Mouse (Mus musculus) CH12.LX (cell line): ENCODE measurements around the gene Cd69. TPM values are rescaled to one million over a fixed set of nuclear protein-coding genes. Genes with fewer than 3 reads are reported as not detected.

ENCODE experiments used
- DNase-seq: peaks from one replicate; pipeline ENCODE4 v3.0.0-alpha.2; 2013; ENCODE audit errors: extremely low read depth
- H3K27ac ChIP-seq: 2 replicates; pipeline ENCODE4 v1.5.1; 2012; ENCODE audit warnings: low read depth, mild to moderate bottlenecking, control low read depth, moderate library complexity; ENCODE audit not compliant: insufficient read depth
- H3K27me3 ChIP-seq: replicated peaks from 2 replicates; pipeline ENCODE3; 2012; ENCODE audit warnings: inconsistent platforms
- H3K36me3 ChIP-seq, 2 experiments: replicated peaks in 1 of 2; 2 replicates each; pipeline versions ENCODE3 to v1.6.1; 2012; ENCODE audit warnings: inconsistent platforms in 1 of 2, low read length in 1 of 2, mild to moderate bottlenecking in 1 of 2, mixed read lengths in 1 of 2, moderate library complexity in 1 of 2; ENCODE audit not compliant: control insufficient read depth in 1 of 2, insufficient read depth in 1 of 2
- H3K4me1 ChIP-seq, 2 experiments: 2 replicates each; pipeline ENCODE4 v1.6.1; 2012; ENCODE audit warnings: inconsistent platforms in 1 of 2, moderate library complexity in 1 of 2; ENCODE audit not compliant: insufficient read depth in 2 of 2, control insufficient read depth in 1 of 2
- H3K4me2 ChIP-seq: 2 replicates; pipeline ENCODE4 v1.6.1; 2012; ENCODE audit warnings: low read depth, mild to moderate bottlenecking, control low read depth; ENCODE audit not compliant: poor library complexity, insufficient read depth, severe bottlenecking
- H3K4me3 ChIP-seq, 3 experiments: fragments of 150-350 bp in 1 of 3; sonication (generic) in 1 of 3; replicated peaks in 1 of 3; 2 replicates each; pipeline versions ENCODE3 to v1.5.1; 2011 to 2012; ENCODE audit warnings: low read depth in 2 of 3, low read length in 2 of 3, mild to moderate bottlenecking in 2 of 3, moderate library complexity in 2 of 3, control low read depth in 1 of 3, improper control_type of control experiment in 1 of 3, inconsistent platforms in 1 of 3, mixed read lengths in 1 of 3; ENCODE audit not compliant: poor library complexity in 1 of 3
- H3K79me2 ChIP-seq: replicated peaks from 2 replicates; pipeline ENCODE4 v1.6.1; 2012; ENCODE audit warnings: mild to moderate bottlenecking, moderate library complexity; ENCODE audit not compliant: control insufficient read depth, poor library complexity, insufficient read depth, severe bottlenecking; ENCODE audit errors: extremely low read depth
- H3K9ac ChIP-seq: 2 replicates; pipeline ENCODE4 v1.6.1; 2012; ENCODE audit warnings: low read depth, mild to moderate bottlenecking, control low read depth, moderate library complexity; ENCODE audit not compliant: insufficient read depth
- H3K9me3 ChIP-seq: replicated peaks from 2 replicates; pipeline ENCODE3; 2012; ENCODE audit warnings: low read length, inconsistent platforms, mixed read lengths
- BHLHE40 ChIP-seq: IDR thresholded peaks from 2 replicates; pipeline ENCODE4 v1.6.1; 2011; ENCODE audit warnings: mild to moderate bottlenecking, low read depth, low read length, improper control_type of control experiment
- CHD1 ChIP-seq: IDR thresholded peaks from 2 replicates; pipeline ENCODE4 v1.6.1; 2012; ENCODE audit warnings: low read depth, low read length, improper control_type of control experiment, inconsistent platforms
- CHD2 ChIP-seq: IDR thresholded peaks from 2 replicates; pipeline ENCODE4 v1.6.1; 2011; ENCODE audit warnings: low read length, improper control_type of control experiment
- CTCF ChIP-seq, 2 experiments: IDR thresholded peaks in 1 of 2; conservative IDR thresholded peaks in 1 of 2; 2 replicates each; pipeline ENCODE4 v1.5.1; 2011 to 2012; ENCODE audit warnings: low read depth in 2 of 2, low read length in 2 of 2, improper control_type of control experiment in 1 of 2, inconsistent platforms in 1 of 2, mild to moderate bottlenecking in 1 of 2, moderate library complexity in 1 of 2
- E2F4 ChIP-seq: IDR thresholded peaks from 2 replicates; pipeline ENCODE4 v1.6.1; 2011; ENCODE audit warnings: low read depth, low read length, improper control_type of control experiment; ENCODE audit not compliant: insufficient replicate concordance
- ELF1 ChIP-seq: IDR thresholded peaks from 2 replicates; pipeline ENCODE4 v1.6.1; 2014; ENCODE audit warnings: low read depth, mild to moderate bottlenecking, inconsistent platforms, low read length, improper control_type of control experiment
- EP300 ChIP-seq: IDR thresholded peaks from 2 replicates; pipeline ENCODE4 v1.6.1; 2011; ENCODE audit warnings: low read length, improper control_type of control experiment
- ETS1 ChIP-seq: conservative IDR thresholded peaks from 2 replicates; pipeline ENCODE4 v1.6.1; 2012; ENCODE audit warnings: low read depth, mild to moderate bottlenecking, inconsistent platforms, low read length, improper control_type of control experiment, moderate library complexity
- GABPA ChIP-seq: IDR thresholded peaks from 2 replicates; pipeline ENCODE4 v1.6.1; 2012; ENCODE audit warnings: low read depth, low read length, improper control_type of control experiment, inconsistent platforms; ENCODE audit not compliant: insufficient replicate concordance
- HCFC1 ChIP-seq: IDR thresholded peaks from 2 replicates; pipeline ENCODE4 v1.6.1; 2012; ENCODE audit warnings: low read depth, mild to moderate bottlenecking, inconsistent platforms, low read length, improper control_type of control experiment
- IRF4 ChIP-seq: IDR thresholded peaks from 2 replicates; pipeline ENCODE4 v1.6.1; 2014; ENCODE audit warnings: low read depth, mild to moderate bottlenecking, inconsistent platforms, low read length, improper control_type of control experiment
- JUND ChIP-seq: conservative IDR thresholded peaks from 2 replicates; pipeline ENCODE4 v1.6.1; 2011; ENCODE audit warnings: low read depth, low read length, improper control_type of control experiment
- KAT2A ChIP-seq: IDR thresholded peaks from 2 replicates; pipeline ENCODE4 v1.6.1; 2012; ENCODE audit warnings: low read length, improper control_type of control experiment, inconsistent platforms; ENCODE audit not compliant: insufficient replicate concordance
- MAX ChIP-seq: IDR thresholded peaks from 2 replicates; pipeline ENCODE4 v1.6.1; 2011; ENCODE audit warnings: low read length, improper control_type of control experiment
- MEF2A ChIP-seq: IDR thresholded peaks from 2 replicates; pipeline ENCODE4 v1.6.1; 2014; ENCODE audit warnings: low read depth, mild to moderate bottlenecking, inconsistent platforms, low read length, improper control_type of control experiment, borderline replicate concordance
- MXI1 ChIP-seq: IDR thresholded peaks from 2 replicates; pipeline ENCODE4 v1.6.1; 2011; ENCODE audit warnings: mild to moderate bottlenecking, low read depth, low read length, improper control_type of control experiment
- MYC ChIP-seq: IDR thresholded peaks from 2 replicates; pipeline ENCODE4 v1.6.1; 2011; ENCODE audit warnings: low read depth, mild to moderate bottlenecking, improper control_type of control experiment, low read length
- NRF1 ChIP-seq: IDR thresholded peaks from 2 replicates; pipeline ENCODE4 v1.6.1; 2014; ENCODE audit warnings: low read depth, mild to moderate bottlenecking, inconsistent platforms, low read length, improper control_type of control experiment, moderate library complexity
- PAX5 ChIP-seq: IDR thresholded peaks from 2 replicates; pipeline ENCODE4 v1.6.1; 2012; ENCODE audit warnings: low read length, inconsistent platforms, mixed read lengths
- POLR2A ChIP-seq: IDR thresholded peaks from 2 replicates; pipeline ENCODE4 v1.6.1; 2011; ENCODE audit warnings: low read depth, mild to moderate bottlenecking, improper control_type of control experiment, low read length
- POLR2AphosphoS2 ChIP-seq: IDR thresholded peaks from 2 replicates; pipeline ENCODE4 v1.6.1; 2011; ENCODE audit warnings: low read depth, low read length, improper control_type of control experiment
- RAD21 ChIP-seq: IDR thresholded peaks from 2 replicates; pipeline ENCODE4 v1.6.1; 2011; ENCODE audit warnings: low read depth, mild to moderate bottlenecking, low read length, improper control_type of control experiment, moderate library complexity
- SIN3A ChIP-seq: IDR thresholded peaks from 2 replicates; pipeline ENCODE4 v1.6.1; 2012; ENCODE audit warnings: low read length, improper control_type of control experiment, inconsistent platforms
- SMC3 ChIP-seq: IDR thresholded peaks from 2 replicates; pipeline ENCODE4 v1.6.1; 2011; ENCODE audit warnings: low read depth, low read length, improper control_type of control experiment
- TCF12 ChIP-seq: IDR thresholded peaks from 2 replicates; pipeline ENCODE4 v1.6.1; 2014; ENCODE audit warnings: low read depth, mild to moderate bottlenecking, inconsistent platforms, low read length, improper control_type of control experiment
- UBTF ChIP-seq: IDR thresholded peaks from 2 replicates; pipeline ENCODE4 v1.6.1; 2012; ENCODE audit warnings: low read depth, mild to moderate bottlenecking, inconsistent platforms, low read length, improper control_type of control experiment, moderate library complexity
- USF1 ChIP-seq: IDR thresholded peaks from 2 replicates; pipeline ENCODE4 v1.6.1; 2014; ENCODE audit warnings: low read depth, mild to moderate bottlenecking, inconsistent platforms, low read length, improper control_type of control experiment
- USF2 ChIP-seq: conservative IDR thresholded peaks from 2 replicates; pipeline ENCODE4 v1.6.1; 2011; ENCODE audit warnings: low read depth, low read length, improper control_type of control experiment
- ZC3H11A ChIP-seq: IDR thresholded peaks from 2 replicates; pipeline ENCODE4 v1.6.1; 2012; ENCODE audit warnings: low read depth, mild to moderate bottlenecking, inconsistent platforms, low read length, improper control_type of control experiment
- ZKSCAN1 ChIP-seq: IDR thresholded peaks from 2 replicates; pipeline ENCODE4 v1.6.1; 2012; ENCODE audit warnings: low read depth, inconsistent platforms, low read length, improper control_type of control experiment, borderline replicate concordance
- ZMIZ1 ChIP-seq: IDR thresholded peaks from 2 replicates; pipeline ENCODE4 v1.6.1; 2012; ENCODE audit warnings: low read depth, mild to moderate bottlenecking, inconsistent platforms, low read length, improper control_type of control experiment
- ZNF384 ChIP-seq: IDR thresholded peaks from 2 replicates; pipeline ENCODE4 v1.6.1; 2012; ENCODE audit warnings: low read depth, low read length, improper control_type of control experiment, inconsistent platforms
- dilution Hi-C: fragments of 300-500 bp; cut with MboI; formaldehyde crosslinking; loops from 2 replicates; pipeline ENCODE4 v1.14.3; 2020; ENCODE audit warnings: low sequenced_read_pairs; ENCODE audit not compliant: extremely low pct_unique_long_range_greater_than_20kb, extremely low pct_ligation_motif_present
- in situ Hi-C: fragments of 300-500 bp; cut with MboI; formaldehyde crosslinking; loops from 3 replicates; pipeline ENCODE4 v1.14.3; 2019; ENCODE audit warnings: low sequenced_read_pairs, low pct_ligation_motif_present, low pct_unique_long_range_greater_than_20kb, mixed read lengths
- polyA plus RNA-seq: library from polyadenylated mRNA; unstranded; fragments of >175 nt; gene quantifications from 2 replicates; pipeline ENCODE4 v1.2.1, GENCODE M21; 2012; ENCODE audit warnings: low read depth; ENCODE audit not compliant: insufficient read length
- total RNA-seq, 2 experiments: library from RNA; depleted of rRNA; stranded (reverse); fragments of 300-350 nt in 1 of 2; fragments of >200 nt in 1 of 2; gene quantifications; 2 replicates each; pipeline ENCODE4 v1.2.3; 2012 to 2014

The Cd69 gene
- total and polyA plus RNA-seq, 3 experiments = 71.2 to 229 (median 132) TPM

- Histone ChIP-seq H3K4me2 (no peak overlapping the region), H3K4me3 (no peak overlapping the region), H3K27me3 (no peaks in the 10 kb centered on the region), H3K36me3 (no peaks in the 10 kb centered on the region), H3K4me1 (peaks cover 4 to 19% of the 10 kb centered on the region in 2 experiments; a peak in 3 of 4 replicates), H3K79me2 (no peaks in the 10 kb centered on the region), H3K9ac (no peak overlapping the region), H3K9me3 (peaks cover 2% of the 10 kb centered on the region), H3K27ac (no peak overlapping the region)
- TF ChIP-seq CTCF (conservative IDR thresholded peaks at IDR 0.05 in 1 of 2, IDR thresholded peaks at IDR 0.05 in 1 of 2; ENCODE audit: low read depth in 2 of 2, low read length in 2 of 2) (peak; percentile 44 to 96; a peak in 3 of 4 replicates), BHLHE40 (no peak), ZC3H11A (peak; percentile 91), SMC3 (peak; percentile 98), KAT2A (no peak), RAD21 (peak; percentile 94), ETS1 (no peak), GABPA (no peak)
- dilution Hi-C loops (no loop called here), in situ Hi-C loops (loop anchor here (25.0 kb wide), 1 partner anchor 277 kb away; the partner anchor contains the start of gene Gabarapl1)
- no peak for DNase-seq
These were observed 15.2 kb downstream of the Cd69 start for GRCm38 (mm10) chr6:129260034-129260433.

GRCm38 (mm10) chr6:129256018-129256417 lies 19.2 kb downstream of the Cd69 start:
- Histone ChIP-seq H3K9ac (no peak overlapping the region), H3K4me2 (peak overlapping the region; percentile 29; the same call in 1 of the 2 replicates), H3K79me2 (no peaks in the 10 kb centered on the region), H3K4me1 (peaks cover 0 to 14% of the 10 kb centered on the region in 2 experiments; a peak in 1 of 4 replicates), H3K9me3 (peaks cover 2% of the 10 kb centered on the region), H3K36me3 (no peaks in the 10 kb centered on the region), H3K4me3 (no peak overlapping the region), H3K27ac (no peak overlapping the region; the same call in 1 of the 2 replicates), H3K27me3 (no peaks in the 10 kb centered on the region)
- DNase-seq = peak; percentile 80
- in situ Hi-C loops (loop anchor here (25.0 kb wide), 1 partner anchor 281 kb away; the partner anchor contains the start of gene Gabarapl1), dilution Hi-C loops (no loop called here)
- TF ChIP-seq POLR2A = no peak
- TF ChIP-seq E2F4 = no peak
- peak; percentile 64 for TF ChIP-seq ZNF384
- TF ChIP-seq GABPA = no peak
- no peak for TF ChIP-seq USF1
- TF ChIP-seq ZC3H11A = peak; percentile 79
- TF ChIP-seq MXI1 = no peak
- no peak; the same call in 1 of the 2 replicates for TF ChIP-seq SIN3A
- 0 out of 2 replicates have a peak, but pooled peaks have one; percentile 32 for TF ChIP-seq UBTF
- TF ChIP-seq BHLHE40 = no peak
- 0 out of 2 replicates have a peak, but pooled peaks have one; percentile 23 for TF ChIP-seq NRF1
- TF ChIP-seq TCF12 = peak; percentile 58; the same call in 1 of the 2 replicates
- TF ChIP-seq JUND = 0 out of 2 replicates have a peak, but pooled peaks have one; percentile 28
- no peak for TF ChIP-seq KAT2A
- TF ChIP-seq RAD21 = peak; percentile 95
- TF ChIP-seq ELF1 = 0 out of 2 replicates have a peak, but pooled peaks have one; percentile 23
- no peak for TF ChIP-seq USF2
- no peak for TF ChIP-seq CHD2
- TF ChIP-seq ZKSCAN1 = no peak
- TF ChIP-seq MYC = no peak
- no peak for TF ChIP-seq POLR2AphosphoS2
- TF ChIP-seq ZMIZ1 = no peak
- no peak for TF ChIP-seq HCFC1
- no peak for TF ChIP-seq ETS1
- TF ChIP-seq IRF4 = peak; percentile 24; the same call in 1 of the 2 replicates
- TF ChIP-seq EP300 = no peak
- TF ChIP-seq MEF2A = peak; percentile 53; the same call in 1 of the 2 replicates
- no peak for TF ChIP-seq CHD1
- peak; percentile 92 for TF ChIP-seq SMC3
- no peak for TF ChIP-seq PAX5
- no peak; the same call in 1 of the 2 replicates for TF ChIP-seq MAX
